Mouse (Mus musculus) erythroblast, embryonic 14.5 days (primary cell): ENCODE measurements around the gene Cep295nl.

Experiments used
- GATA1 ChIP-seq: IDR thresholded peaks from 2 replicates; pipeline ENCODE4 v1.6.1; 2012; ENCODE audit warnings: low read length, inconsistent platforms, mixed read lengths
- TAL1 ChIP-seq: IDR thresholded peaks from 3 replicates; pipeline ENCODE4 v1.6.1; 2012; ENCODE audit warnings: low read length, inconsistent platforms, mixed read lengths

DNA sequence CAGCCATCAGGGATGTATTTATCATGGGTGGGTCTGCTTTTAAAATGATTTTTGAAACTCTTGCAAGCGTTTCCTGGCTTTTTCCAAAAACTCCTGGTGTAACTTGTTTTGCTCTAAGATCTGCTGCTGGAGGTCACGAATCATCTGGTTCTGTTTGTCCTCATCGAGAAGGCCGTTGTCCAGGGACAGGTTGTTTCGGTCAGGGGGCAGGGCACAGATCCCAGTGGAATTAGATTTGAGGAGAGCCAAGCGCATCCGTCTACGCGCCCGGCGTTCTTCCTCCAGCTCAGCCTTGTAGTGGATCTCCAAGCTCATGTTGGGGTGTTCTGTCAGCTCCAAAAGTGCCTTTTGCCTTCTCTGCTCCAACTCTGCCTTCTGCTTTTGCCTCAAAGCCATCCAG is 9.9 kb downstream of the Cep295nl start:
- TF ChIP-seq TAL1: no peak
- TF ChIP-seq GATA1: no peak
